Mouse (Mus musculus) bone marrow, adult 2 months (tissue): Measurements from ENCODE around the gene R3hdm4. TPM values are rescaled to one million over a fixed set of nuclear protein-coding genes. Genes with fewer than 3 reads are reported as not detected.

Experiments used
- H3K27ac ChIP-seq: fragments of 200-500 bp; 2 replicates; pipeline ENCODE4 v1.5.1; 2012; ENCODE audit warnings: low read depth, mild to moderate bottlenecking, control low read depth, inconsistent platforms, low read length; ENCODE audit not compliant: control insufficient read depth, poor library complexity, insufficient read depth
- H3K4me1 ChIP-seq: fragments of 200-500 bp; 2 replicates; pipeline ENCODE4 v1.6.1; 2011; ENCODE audit warnings: low read length; ENCODE audit not compliant: control insufficient read depth, insufficient read depth
- H3K4me3 ChIP-seq: fragments of 200-500 bp; replicated peaks from 2 replicates; pipeline ENCODE3; 2011; ENCODE audit warnings: mild to moderate bottlenecking, low read depth, low read length, control low read depth; ENCODE audit not compliant: control insufficient read depth
- CTCF ChIP-seq: fragments of 200-500 bp; IDR thresholded peaks from 2 replicates; pipeline ENCODE4 v1.5.1; 2011; ENCODE audit warnings: low read length, control low read depth; ENCODE audit not compliant: control insufficient read depth, insufficient read depth
- POLR2A ChIP-seq: fragments of 200-500 bp; IDR thresholded peaks from 2 replicates; pipeline ENCODE4 v1.6.1; 2011; ENCODE audit warnings: low read depth, mild to moderate bottlenecking, control low read depth, low read length, borderline replicate concordance; ENCODE audit not compliant: control insufficient read depth
- WGBS: fragments of 180-500 bp; shearing (Covaris S2); methylation state at CpG from one replicate; pipeline ENCODE4 v1.1.7; 2018; 5-methylcytosine and 5-hydroxymethylcytosine counted together
- polyA plus RNA-seq: library from polyadenylated mRNA; stranded (reverse); fragments of >200 nt; gene quantifications from 2 replicates; pipeline ENCODE4 v1.2.4, GENCODE M21; 2011; ENCODE audit warnings: low replicate concordance; ENCODE audit not compliant: missing spikeins, insufficient read depth, insufficient read length

The R3hdm4 gene
- polyA plus RNA-seq, 1 experiment, result 197 TPM

- Histone ChIP-seq H3K4me1 (peaks cover 27% of the 10 kb centered on the region), H3K27ac (peak overlapping the region; percentile 83)
Observed at GRCm38 (mm10) chr10:79936284-79936910, 15.4 kb upstream of the R3hdm4 start.

GRCm38 (mm10) chr10:79934794-79935569 lies 14.0 kb upstream of the R3hdm4 start:
- TF ChIP-seq POLR2A (no peak), CTCF (no peak)
- Histone ChIP-seq H3K4me3 (no peak overlapping the region), H3K4me1 (peaks cover 24% of the 10 kb centered on the region), H3K27ac (no peak overlapping the region)
- 89% methylated on average over 16 of the region's 16 CpGs for WGBS

More at GRCm38 (mm10) chr10:79936284-79936910, 15.4 kb upstream of the R3hdm4 start:
- no peak for TF ChIP-seq CTCF
- no peak for TF ChIP-seq POLR2A
- H3K4me3 ChIP-seq, result peak overlapping the region; percentile 46
- WGBS, result 24% methylated on average over 10 of the region's 10 CpGs

- no peak overlapping the region for H3K4me3 ChIP-seq
- WGBS, result 53% methylated on average over 13 of the region's 13 CpGs
- H3K4me1 ChIP-seq, result peaks cover 21% of the 10 kb centered on the region
- H3K27ac ChIP-seq, result no peak overlapping the region
- TF ChIP-seq CTCF (no peak), POLR2A (no peak)
Observed at GRCm38 (mm10) chr10:79934272-79934721, 13.3 kb upstream of the R3hdm4 start.

GRCm38 (mm10) chr10:79933861-79934260 lies 12.9 kb upstream of the R3hdm4 start:
- WGBS, result 83% methylated on average over 6 of the region's 6 CpGs
- no peak overlapping the region for H3K4me3 ChIP-seq
- TF ChIP-seq CTCF (no peak), POLR2A (no peak)
- peaks cover 19% of the 10 kb centered on the region for H3K4me1 ChIP-seq
- no peak overlapping the region; the same call in 1 of the 2 replicates for H3K27ac ChIP-seq

GRCm38 (mm10) chr10:79933145-79933679 lies 12.2 kb upstream of the R3hdm4 start:
- TF ChIP-seq POLR2A, result no peak
- no peak for TF ChIP-seq CTCF
- H3K4me3 ChIP-seq, result no peak overlapping the region
- H3K4me1 ChIP-seq, result peaks cover 19% of the 10 kb centered on the region
- WGBS, result 78% methylated on average over 9 of the region's 9 CpGs
- no peak overlapping the region; the same call in 1 of the 2 replicates for H3K27ac ChIP-seq

- WGBS, result 52% methylated on average over 8 of the region's 8 CpGs
- H3K27ac ChIP-seq, result no peak overlapping the region; the same call in 1 of the 2 replicates
Observed at GRCm38 (mm10) chr10:79932736-79933135, 11.7 kb upstream of the R3hdm4 start.

GRCm38 (mm10) chr10:79931797-79932196 lies 10.8 kb upstream of the R3hdm4 start:
- peaks cover 11% of the 10 kb centered on the region for H3K4me1 ChIP-seq
- WGBS, result 79% methylated on average over 9 of the region's 9 CpGs
- peak overlapping the region; percentile 0; the same call in 1 of the 2 replicates for H3K27ac ChIP-seq
- no peak overlapping the region for H3K4me3 ChIP-seq
- TF ChIP-seq POLR2A (no peak), CTCF (no peak)

More at GRCm38 (mm10) chr10:79932736-79933135, 11.7 kb upstream of the R3hdm4 start:
- no peak for TF ChIP-seq POLR2A
- no peak for TF ChIP-seq CTCF
- H3K4me3 ChIP-seq, result no peak overlapping the region
- peaks cover 15% of the 10 kb centered on the region for H3K4me1 ChIP-seq

GRCm38 (mm10) chr10:79930826-79931186 lies 9.8 kb upstream of the R3hdm4 start:
- Histone ChIP-seq H3K4me1 (peaks cover 6% of the 10 kb centered on the region), H3K27ac (no peak overlapping the region), H3K4me3 (no peak overlapping the region)
- WGBS, result 90% methylated on average over 16 of the region's 16 CpGs
- no peak for TF ChIP-seq CTCF
- no peak for TF ChIP-seq POLR2A
